Mouse (Mus musculus): ENCODE measurements around the gene Mpc2.
A peak's percentile ranks its signal among the peaks of the same experiment; 100 is the strongest.

Gene Mpc2

DNA sequence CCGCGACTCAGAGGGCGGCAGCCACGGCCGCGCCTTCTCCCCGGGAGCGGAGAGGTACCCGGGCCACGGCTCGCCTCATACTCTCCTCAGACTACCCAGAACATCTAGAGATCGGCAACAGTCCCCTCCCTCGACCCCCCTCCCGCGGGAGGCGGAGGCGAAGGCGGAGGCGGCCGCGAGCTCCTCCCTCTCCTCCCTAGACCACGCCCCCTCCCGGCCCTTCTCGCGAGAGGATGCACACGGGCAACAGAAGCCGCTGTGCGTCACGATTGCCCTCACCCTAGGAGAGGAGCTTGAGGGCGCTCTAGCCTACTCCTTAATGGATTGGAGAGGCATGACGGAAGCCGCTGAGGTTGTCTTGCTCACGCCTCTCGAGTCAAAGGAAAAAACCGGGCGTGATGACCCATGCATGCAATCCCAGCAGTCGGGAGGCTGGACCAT, at the start of gene Mpc2, which contains the start of gene Dcaf6:
Mpc2 (plus strand) TSS at position 278 of the 441 bp plus-strand sequence.
Dcaf6 (minus strand) TSS at position 116 of the 441 bp plus-strand sequence.
- peak; percentile 100 for DNase-seq (ENCODE audit: low spot score in 2 of 2)

DNA sequence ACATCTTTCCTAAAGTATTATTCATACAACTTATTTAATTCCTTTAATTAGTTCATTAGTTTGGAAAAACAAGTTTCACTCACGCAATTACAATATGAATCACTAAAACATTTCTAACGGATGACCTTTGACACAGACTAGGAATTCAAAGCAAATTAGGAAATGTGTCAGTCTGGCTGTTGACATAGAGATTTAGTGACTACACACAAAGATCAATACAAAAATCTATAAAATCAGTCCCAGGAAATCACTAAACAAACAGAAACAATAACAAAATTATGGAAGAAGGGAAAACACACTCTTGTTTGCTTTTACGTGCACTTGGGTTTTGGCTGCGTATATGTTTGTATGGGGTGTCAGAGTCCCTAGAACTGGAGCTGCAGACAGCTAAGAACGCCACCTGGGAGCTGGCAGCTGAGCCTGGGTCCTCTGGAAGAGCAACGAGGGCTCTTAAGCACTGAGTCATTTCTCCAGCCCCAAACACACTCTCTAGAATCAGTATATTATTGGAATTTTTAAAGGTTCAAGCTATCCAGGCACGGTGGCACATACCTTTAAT, 39.0 kb upstream of the Mpc2 start:
- no peak for DNase-seq (ENCODE audit: low spot score in 2 of 2)

DNA sequence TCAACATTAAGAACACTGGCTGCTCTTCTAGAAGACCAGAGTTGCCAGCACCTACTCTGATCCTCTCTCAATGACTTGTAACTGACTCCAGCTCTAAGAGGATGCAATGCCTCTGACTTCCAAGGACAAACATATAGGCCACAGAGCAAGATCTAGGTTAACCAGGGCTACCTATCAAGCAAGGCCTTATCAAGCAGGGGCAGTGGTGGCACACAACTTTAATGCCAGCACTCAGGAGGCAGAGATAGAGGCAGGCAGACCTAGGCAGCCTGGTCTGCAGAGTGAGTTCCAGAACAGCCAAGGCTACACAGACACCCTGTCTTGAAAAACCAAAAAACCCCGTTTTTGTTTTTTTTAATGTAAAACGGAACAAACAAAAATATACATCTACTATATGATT, 34.2 kb upstream of the Mpc2 start:
- no peak for DNase-seq (ENCODE audit: low spot score in 2 of 2)

DNA sequence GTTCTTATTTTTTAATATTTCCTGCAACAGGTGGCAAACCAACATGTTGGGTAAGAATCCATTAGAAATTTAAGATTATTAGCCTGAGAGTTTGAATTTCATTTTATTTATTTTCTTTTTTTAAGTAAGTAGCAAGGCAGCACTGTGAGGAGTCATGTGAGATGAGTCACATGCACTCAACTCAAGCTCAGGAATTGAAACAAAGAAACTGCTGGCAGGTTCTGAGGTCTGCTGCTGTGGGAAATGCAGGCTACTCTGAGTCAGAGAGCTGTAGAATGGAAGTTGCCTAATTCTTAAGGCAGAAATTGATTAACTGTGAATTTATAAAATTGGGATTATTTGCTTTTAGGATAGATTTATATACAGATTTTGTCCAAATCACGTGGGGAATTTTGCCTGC, 27.6 kb upstream of the Mpc2 start:
- DNase-seq (ENCODE audit: low spot score in 2 of 2), result no peak

DNA sequence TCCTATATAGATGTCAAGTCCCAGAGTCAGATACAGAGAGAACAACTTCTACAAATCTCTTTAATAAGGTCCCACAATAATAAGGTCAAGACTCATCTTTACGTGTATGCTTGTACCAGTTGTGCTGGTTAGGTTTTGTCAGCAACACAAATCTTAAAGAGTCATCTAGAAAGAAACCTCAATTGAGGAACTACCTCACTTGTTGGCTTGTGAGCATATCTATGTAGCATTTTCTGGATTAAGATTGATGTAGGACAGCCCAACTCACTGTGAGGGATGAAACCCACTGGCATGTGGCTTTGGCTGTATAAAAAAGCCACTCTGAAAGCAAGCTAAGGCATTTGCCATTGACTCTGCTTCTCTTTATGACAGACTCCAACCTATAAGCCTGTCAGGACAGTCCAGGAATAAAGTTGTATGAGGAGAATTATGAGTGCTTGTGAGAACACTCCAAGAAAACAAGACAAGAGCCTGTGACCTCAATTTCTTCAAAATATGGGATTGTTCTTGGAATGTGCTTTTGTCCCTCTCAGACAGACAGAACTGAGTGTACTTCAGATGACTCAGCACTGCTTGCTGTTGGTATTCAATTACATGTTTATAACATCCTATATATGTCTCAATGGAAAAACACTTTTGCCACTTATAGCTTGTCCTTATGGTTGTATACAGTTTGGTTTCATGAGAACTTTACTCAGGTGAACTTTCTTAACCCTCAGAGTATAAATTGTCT, 22.0 kb upstream of the Mpc2 start:
- DNase-seq (ENCODE audit: low spot score in 2 of 2), result no peak

DNA sequence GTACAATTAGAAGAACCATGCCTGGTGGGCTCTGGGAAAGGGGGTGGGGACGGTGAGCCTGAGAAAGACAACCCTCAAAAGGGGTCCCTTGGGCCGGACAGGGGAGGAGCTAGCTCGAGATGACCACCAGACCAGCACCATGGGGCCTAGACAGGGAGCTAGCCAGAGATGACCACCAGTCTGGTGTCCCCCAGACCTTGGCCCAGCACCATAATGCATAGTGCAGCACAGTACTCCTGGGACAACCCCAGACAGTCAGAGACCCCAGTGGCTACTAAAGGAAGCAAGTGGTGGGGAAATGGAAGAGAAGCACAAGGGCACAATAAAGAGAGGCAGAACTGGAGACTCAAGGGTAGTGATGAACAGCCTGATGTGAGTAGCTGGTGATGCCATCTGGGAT, 19.6 kb upstream of the Mpc2 start:
- DNase-seq (ENCODE audit: low spot score in 2 of 2), result no peak

DNA sequence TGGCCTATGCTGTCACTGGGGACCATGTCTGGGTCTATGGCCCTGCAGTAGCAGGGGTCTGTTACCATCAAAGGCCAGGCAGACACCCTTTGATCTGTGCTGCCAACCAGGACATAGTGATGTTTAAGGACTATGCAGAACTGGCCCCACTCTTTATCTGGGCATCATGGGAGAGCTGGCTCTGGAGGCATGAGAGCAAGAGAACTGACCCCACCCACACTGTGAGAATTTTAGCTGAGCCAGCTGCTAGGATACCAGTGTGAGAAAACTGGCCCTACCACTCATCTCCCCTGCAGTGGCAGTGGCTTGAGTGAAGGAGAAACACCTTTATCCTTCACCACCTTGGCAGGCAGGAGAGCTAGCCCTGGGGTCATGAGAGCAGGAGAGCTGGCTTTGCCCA, 19.2 kb upstream of the Mpc2 start:
- DNase-seq (ENCODE audit: low spot score in 2 of 2), result no peak

DNA sequence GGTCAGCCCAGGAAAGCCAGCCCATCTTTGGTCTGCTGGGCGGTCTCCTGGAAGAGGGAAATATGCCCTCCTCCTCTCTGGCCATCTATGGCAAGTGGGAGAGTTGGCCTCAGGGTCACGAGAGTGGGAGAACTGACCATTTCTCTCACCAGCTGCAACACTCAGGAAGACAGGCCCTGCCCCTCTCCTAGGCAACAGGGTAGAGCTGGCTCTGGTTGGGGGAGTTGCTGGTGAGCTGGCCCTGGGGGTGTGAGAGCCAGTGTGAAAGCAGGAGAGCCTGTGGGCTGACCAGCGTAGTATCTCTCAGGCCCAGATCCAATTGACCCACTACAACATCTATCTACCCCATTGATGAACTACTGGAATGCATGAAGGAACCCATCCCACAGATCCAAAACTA, 18.7 kb upstream of the Mpc2 start:
- no peak for DNase-seq (ENCODE audit: low spot score in 2 of 2)

DNA sequence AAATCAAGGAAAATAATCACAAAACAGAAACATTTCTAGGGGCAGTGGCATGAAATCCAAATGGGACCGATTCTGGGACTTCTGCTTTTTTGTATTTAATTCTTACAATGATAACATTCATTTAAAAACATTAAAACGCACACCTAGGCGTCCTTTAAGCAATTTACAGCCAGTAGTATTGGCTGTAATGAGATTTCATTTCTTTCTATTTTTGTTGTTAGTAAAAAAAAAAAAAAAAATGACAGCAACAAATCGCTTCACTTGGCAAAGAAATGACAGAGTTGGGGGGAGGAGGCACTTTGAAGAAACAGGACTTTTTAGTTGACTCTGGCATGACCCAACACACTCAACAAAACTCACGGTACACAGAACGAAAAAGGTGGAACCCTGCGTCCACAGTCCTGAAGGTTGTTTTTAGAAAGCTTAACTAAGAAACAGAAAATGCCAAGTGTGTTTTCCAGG, 1.4 kb upstream of the Mpc2 start:
- no peak for DNase-seq (ENCODE audit: low spot score in 2 of 2)

DNA sequence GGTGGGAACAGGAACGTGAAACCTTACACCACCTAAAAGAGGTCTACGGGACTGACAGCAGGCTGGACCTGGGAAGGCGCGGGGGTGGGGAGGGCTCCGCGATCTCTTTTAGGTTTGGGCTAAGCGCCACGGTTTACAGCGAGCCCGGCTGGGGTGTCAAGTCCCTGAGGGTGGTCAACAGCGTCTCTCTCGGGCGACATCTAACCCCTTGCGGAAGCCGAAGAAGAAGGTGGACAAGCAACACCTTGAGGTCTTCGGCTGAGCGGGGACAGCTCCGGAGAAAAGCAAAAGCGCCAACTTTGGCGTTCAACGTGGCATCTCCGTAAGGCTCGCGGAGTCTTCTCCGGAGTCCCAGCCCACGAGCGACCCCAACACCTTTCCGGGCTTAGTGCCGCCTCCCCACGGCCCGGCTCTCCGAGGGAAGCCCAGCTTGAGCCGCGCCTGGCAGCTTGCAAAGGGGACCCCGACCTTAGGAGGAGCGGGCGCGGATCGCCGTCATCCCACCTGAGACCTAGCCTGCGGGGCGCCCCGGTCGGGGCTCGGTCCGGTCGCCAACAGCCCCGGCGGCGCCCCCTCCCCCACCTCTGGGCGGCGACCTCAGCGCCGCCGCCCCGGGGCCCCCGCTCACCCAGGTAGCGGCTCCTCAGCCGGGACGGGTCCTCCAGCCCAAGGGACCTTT, 795 bp upstream of the Mpc2 start:
- peak; percentile 57 for DNase-seq (ENCODE audit: low spot score in 2 of 2)

DNA sequence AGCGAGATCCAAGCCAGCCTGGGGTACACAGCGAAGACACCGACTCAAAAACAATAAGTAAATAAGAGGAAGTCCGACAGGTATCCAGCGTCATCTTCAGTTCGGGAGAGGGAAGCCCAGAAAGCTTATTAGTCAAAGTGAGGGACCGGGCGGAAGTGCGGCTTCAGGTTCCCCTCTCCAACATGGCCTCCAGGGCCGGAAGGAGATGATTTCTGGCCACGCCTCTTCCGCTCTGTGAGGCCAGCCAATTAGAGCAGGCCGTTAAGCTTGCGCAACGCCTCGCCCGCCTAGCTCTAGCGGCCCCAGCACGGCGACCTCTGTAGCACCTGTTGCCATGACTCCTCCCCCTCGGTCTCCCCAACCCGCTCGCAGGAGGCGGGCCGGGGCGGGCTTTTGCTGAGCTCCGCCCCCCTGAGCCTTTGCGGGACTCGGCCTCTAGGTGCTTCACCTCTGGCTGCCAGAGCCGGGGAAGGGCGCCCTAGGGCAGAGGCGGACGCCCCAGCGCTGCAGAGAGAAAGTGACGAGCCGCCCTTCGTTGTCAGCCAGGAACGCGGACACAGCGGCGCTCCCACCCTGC, 452 bp downstream of the Mpc2 start:
- peak; percentile 99 to 100 for DNase-seq (ENCODE audit: low spot score in 2 of 2)

DNA sequence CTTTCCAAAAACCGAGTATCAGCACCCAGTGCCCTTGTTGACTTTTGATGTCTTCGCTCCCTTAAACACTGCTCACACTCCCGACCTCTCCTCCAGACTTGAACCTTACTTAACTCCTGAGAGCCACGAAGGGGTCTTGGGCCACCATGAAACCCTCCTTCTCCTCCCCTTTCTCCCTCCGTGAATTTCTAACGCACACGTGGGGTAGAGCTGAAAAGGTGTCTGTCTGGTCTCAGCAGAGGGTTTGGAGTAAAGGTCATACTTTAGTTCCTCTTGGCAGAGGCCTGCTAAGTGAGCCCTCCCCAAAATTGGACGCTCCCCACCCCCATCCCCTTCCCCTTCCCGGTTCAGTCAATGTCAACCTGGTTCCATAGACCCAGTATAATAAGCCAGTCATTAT, 1.2 kb downstream of the Mpc2 start:
- peak; percentile 16 to 34 for DNase-seq (ENCODE audit: low spot score in 2 of 2)

DNA sequence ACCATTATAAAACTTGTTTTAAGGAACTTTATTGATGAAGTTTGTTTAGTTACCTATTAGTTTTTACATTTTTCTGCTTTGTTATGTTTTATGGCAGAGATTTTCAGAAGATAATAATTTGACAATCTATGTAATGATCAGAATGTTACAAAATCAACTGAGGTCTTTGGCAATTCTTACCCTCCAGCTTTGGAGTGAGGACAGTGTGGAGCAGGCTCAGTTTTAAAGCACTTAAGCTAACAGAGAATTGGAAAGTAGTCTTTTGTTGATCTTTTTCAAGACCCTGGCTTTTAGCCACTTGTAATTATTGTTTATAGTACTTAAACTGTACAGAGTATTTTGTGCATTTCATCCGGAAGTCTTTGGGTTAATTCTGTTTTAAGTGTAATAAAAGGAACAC, 2.4 kb downstream of the Mpc2 start:
- DNase-seq (ENCODE audit: low spot score in 2 of 2), result no peak

DNA sequence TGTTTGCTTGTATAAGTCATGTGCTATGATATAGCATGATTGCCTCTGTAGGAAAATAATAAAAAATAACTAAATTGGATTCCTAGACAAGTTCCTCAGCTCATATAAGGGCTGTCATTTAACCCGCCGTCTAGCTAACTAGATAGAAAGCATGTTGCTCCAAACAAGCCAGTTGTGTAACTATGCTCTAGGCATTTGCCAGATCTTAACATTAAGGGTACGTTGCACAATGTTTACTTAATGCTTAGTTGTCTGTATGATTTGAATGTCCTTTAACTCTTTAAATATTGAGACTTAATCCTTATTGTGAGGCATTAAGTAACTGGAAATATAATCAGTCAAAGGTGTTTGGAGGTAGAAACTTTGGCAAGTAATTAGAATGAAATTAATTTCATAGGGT, 4.1 kb downstream of the Mpc2 start:
- no peak for DNase-seq (ENCODE audit: low spot score in 2 of 2)

DNA sequence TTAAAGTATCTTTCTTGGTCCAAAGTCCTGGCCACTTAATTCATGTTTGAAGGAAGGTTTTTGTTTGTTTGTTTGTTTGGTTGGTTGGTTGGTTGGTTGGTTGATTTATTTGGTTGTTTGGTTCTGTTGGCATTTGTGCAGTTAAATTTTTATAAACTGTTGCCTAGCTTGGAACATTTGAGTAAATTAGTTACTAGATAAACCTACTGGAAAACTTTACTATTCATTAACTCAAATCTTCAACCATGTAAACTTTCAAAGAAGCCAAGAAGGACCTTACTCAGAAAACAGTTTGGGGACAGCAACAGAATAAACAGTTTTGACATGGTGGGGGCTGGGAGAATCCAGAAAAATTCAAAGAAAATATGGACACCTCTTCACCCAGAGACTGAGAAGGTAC, 8.5 kb downstream of the Mpc2 start:
- DNase-seq (ENCODE audit: low spot score in 2 of 2), result no peak

DNA sequence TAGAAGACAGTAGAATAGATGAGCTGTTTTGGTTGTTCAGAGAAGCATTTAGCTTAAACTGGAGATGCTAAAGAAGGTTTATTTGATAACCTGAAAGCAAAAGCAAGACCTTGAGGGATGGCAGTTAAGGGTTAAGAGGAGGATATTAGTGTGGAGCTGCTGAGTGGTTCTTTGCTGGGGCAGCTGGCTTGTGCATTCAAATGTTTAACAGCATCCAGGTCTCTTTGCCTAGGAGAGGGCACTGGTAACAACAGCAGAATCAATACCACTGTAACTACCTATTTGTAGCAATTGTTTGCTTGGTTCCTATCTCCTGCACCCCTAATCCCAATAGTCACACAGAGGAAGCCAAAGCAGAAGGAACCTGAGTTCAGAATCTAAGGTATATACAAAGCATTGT, 9.3 kb downstream of the Mpc2 start:
- DNase-seq (ENCODE audit: low spot score in 2 of 2), result no peak

DNA sequence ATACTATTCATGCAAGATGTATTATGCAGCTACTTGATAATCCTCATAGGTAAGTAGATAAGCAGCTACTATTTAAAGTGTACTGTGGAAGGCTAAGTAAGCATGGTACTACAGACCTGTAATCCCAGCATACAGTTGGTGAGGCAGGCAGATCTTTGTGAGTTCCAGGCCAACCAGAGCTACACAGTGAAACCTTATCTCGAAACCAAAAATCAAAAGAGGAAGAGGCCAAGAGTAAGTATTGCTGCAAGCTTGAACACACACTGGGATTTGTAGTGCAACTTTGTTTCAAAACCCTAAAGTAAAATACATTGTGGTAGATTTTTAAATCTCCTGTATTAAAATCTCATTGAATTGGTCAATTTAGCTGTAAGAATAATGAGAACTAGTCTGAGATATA, 11.1 kb downstream of the Mpc2 start:
- DNase-seq (ENCODE audit: low spot score in 2 of 2), result no peak

DNA sequence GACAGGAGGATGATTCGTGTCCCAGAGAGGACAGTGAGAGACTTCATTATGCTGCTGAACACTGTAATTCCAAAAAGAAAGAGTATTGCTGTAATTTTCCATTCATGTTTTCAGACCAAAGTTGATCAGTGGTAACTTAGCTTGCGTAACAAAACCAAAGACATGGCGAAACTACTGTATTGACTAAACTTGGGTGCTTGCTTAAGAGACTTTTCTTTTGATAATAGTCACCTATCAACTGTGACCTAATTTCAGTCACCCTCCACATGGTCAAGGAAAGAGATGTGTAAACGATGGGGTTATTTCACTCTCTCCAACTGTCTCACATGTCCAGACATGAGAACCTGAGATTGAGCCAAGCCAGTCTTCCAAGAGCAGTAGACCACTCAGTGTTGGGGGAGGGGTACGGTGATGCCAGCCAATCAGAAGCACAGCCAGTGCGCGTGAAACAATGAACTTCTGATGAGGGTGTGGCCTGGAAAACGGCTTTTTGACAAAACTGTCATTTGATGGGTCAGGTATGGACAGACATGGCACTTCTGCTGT, 24.3 kb downstream of the Mpc2 start, which contains the start of gene Adcy10:
Adcy10 (plus strand) TSS at position 496 of the 546 bp plus-strand sequence.
- no peak for DNase-seq (ENCODE audit: low spot score in 2 of 2)

DNA sequence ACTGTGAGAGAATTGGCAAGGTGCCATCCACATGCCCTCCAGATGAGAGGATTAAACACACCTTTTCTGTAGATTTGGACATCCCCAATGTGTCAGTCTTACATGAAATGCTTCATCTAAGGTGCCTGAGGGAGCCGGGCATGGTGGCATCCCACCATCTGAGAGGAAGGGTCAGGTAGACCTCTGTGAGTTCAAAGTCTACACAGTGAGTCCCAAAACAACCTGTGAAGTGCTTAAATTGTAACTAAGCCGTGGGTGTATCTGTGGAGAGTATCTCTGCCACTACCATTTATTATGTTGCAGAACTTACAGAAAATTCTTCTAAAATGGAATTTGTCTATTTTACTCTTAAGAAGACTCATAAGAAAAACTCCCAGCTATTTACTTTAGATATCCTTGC, 25.7 kb downstream of the Mpc2 start:
- DNase-seq (ENCODE audit: low spot score in 2 of 2), result no peak

DNA sequence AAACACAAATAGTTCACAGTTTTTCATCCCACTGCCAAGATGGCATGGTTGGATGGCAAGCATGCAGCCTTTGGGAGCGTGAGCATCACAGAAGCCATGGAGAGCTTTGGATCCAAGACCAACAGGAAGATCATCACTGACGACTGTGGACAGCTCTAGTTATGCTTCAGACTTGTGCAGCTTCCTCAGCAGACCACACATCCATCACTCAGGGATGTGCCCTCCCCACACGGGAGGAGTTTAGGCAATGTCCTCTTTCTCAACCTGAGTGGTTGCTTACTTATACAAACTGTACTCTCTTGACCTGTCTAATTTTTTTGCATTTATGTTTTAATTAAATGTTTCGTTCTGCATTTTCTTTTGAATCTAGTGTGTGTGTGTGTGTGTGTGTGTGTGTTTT, 28.8 kb downstream of the Mpc2 start:
- no peak for DNase-seq (ENCODE audit: low spot score in 2 of 2)

DNA sequence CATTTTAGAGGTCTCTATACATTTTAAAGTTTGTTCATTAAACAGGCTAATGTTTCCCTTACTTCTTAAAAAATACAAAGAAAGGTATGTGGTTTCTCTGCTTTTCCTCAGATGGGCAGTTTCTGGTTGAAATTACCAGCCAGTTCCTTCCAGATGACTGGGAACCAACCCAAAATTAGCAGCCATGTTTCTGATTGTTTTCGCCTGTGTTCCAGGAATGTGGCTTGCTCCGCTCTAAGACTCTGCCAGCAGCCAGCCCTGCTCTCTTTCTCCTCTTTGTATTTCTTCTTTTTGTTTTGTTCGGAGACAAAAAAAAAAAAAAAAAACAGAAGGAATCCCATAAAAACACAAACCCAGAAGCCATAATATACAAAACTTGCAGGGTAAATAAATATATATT, 38.4 kb downstream of the Mpc2 start:
- DNase-seq (ENCODE audit: low spot score in 2 of 2), result no peak

DNA sequence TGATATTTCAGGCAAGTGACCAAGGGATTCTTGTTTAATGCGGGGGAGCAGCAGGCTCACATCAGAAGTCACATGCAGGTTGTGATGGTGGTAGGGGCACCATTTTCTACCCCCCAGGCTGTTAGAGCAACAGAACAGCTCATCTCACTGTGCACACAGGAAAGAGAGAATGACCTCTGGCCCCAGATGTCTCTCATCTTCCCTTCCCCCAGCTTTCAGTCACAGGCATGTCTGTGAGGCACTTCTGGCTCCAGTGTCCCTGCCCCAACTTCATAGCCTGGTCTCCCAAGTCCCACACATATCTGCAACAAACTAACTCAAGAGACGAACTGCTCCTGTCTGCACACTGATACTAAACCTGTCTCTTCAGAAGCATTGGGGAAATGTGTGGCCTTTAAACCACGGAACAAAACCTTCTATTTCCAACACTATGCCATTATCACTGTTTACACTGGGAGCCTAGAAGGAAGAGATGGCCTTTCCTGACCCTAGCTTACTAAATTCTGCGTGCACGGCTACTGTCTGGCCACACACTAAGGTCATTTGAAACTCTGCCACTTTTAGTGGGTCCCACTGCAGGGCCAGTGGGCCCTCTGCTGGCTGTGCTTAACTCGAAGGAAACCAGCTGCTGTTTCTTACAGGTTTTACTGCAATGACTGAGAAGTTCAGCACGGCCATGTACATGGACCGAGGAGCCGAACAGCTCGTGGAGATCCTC, 43.0 kb downstream of the Mpc2 start:
- no peak for DNase-seq (ENCODE audit: low spot score in 2 of 2)

Measured in thymus, postnatal 10 days (tissue).